Mouse (Mus musculus): Measurements from ENCODE around the gene Plpp3.

The Plpp3 gene

DNA sequence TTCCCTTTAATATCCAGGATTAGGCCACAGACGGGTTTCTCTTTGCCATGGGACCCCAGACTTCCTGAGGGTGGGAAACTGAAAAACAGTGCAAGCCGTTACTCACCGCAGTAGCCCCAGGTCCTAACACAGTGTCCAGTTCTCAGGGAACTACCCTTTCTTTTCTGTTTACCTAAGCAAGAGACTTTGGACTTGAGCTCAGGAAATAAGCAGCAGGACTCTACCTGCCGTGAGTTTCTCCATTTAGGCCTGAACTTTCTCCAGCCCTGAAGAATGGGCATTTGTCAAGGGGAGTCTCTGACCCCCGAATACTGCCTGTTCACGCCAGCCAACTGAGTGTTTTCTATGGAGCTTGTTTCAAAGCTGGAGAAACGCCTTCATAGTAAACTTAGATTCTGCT, 31.7 kb downstream of the Plpp3 start:
- ATAC-seq (ENCODE audit: low TSS enrichment): no peak

DNA sequence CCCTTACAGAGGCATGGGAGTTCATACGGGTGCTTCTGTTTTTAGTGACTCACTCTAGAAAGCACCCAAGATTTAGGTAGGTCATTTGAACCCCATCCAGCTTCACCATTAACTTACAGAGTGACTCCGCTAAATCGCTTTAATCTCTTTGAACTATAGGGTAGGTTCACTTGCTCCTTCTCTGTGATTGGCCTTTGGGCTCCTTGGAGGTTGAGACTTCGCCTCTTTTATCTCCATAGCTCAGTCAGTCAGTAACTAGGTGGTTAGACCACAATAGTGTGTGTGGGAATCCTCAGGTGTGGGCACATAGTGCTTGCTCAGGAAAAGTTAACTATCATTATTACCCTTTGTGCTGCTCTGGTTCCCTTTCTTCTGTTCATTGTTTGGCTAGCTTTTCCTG, 33.7 kb downstream of the Plpp3 start:
- no peak for ATAC-seq (ENCODE audit: low TSS enrichment)

DNA sequence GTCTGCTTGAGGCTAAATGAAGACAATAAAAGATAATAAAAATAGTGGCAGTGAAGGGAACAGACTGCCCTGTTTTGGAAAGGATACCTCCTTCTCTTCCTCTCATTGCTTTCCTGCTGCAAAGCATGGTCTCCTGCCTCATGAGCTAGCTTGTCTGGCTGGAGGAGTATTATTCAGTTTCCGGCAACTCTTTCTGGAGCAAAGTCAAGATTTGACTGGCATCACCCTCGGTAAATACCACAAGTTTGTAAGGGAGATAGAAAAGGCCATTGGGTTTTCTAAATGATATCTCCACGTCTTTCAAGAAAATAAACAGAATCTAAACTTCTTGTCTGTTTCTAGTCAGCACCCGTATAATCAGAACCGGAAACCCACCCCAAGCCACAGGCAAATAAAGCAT, 34.4 kb downstream of the Plpp3 start:
- ATAC-seq (ENCODE audit: low TSS enrichment): no peak

DNA sequence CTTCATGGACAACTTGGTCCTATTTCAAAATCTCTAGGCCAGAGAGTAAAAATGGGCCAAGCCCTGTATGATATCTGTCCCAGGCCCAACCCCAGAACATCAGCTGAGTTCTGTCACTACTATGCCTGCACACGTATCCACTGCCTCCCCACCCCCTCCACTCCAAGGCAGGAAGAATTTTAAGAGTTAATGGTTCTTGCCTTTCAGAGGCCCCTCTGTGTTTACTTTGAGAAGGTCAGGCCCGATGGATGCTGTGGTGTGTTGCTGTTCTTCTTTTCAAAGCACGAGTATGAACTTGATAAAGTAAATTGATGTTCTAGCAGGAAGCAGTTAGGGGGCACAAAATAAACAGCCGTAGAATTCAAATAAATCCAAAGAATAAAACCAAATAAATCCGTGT, 35.5 kb downstream of the Plpp3 start:
- ATAC-seq (ENCODE audit: low TSS enrichment): no peak

DNA sequence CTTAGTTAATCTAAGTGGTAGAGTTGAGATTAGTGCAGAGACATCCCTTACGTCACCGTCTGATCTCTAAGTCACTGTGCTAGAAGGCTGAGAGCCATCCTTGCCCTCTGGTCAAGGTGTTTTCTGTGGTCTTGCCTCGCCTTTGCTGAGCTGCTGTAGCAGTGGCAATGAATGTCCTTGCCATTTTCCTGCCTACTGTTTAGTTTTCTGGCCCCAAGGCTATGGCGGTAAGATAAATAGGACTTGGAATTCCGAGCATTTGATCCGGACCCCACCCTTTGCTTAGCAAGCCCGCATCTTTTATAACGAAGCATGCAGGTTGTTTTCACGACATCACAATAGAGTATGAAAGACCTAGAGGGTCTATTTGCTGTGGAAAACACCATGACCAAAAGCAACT, 38.1 kb downstream of the Plpp3 start:
- ATAC-seq (ENCODE audit: low TSS enrichment): no peak

DNA sequence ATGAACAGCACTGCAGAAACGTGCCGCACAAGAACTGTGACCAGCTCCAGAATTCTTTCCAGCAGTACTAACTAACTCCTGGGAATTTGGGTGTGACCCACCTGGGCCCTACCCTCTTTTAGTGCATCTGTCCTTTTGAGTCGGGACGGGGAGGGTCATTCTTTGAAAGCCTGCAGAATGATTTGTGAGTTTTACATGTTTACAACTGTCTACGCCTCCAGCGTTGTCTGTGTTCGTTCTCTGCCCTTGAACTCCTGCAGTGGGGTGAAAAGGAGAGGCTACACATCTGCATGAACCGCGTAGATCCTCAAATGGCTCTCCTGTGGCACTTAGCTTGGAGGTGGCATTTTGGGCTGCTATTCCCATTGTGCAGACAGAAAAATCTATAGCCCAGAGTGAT, 39.0 kb downstream of the Plpp3 start:
- no peak for ATAC-seq (ENCODE audit: low TSS enrichment)

DNA sequence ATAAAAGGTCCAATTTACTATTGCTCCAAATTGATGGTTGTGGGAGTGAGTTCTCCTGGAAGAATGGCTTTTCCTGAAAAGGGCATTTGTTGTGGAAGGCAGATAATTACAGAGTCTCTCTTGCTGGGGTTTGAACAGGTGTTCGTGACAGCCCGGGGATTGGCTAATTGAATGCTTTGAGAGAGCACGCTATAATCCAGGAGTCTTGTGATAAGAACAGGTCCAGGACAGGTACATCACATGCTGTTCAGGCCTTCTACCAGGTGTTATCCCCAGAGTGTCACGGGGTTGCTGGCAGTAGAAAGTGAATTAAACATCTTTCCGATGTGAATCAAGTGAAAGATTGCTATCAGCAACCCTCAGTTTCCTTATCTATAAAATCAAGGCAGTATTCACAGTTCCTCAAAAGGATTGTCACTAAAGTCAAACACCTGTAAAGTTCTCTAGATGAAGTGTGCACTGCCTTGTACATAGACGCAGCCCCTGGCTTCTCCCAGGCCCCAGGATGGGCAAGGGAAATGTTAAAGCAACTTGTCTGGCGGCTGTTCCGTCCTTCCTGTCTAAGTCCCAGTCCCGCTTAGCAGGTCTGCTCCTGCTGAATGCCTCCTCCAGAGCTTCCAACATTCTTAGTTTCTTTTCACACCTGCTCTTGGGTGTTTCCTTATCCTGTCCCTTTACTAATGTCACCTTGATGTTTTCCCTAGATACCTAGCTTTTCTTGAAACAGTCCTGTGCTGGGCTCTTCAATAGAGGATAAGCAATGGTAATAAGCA, 40.0 kb downstream of the Plpp3 start:
- no peak for ATAC-seq (ENCODE audit: low TSS enrichment)

DNA sequence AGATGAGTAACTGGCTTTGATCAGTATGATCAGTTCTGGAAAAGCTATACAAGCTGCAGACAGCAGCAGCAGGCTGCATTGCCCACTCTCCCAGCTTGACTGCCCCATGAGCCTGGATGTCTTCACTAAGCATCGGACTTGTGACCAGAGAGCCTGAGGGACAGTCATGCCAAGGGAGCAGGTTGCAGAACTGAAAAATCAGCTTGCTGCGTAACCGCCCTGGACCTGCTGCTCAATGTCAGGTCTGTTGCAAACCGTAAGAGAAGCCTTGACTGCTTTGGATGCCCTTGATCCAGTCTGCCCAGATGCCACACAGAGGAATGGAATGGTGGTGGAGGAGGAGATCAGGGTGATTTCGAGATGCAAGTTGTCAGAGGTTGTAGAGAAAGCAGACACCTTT, 41.5 kb downstream of the Plpp3 start:
- no peak for ATAC-seq (ENCODE audit: low TSS enrichment)

DNA sequence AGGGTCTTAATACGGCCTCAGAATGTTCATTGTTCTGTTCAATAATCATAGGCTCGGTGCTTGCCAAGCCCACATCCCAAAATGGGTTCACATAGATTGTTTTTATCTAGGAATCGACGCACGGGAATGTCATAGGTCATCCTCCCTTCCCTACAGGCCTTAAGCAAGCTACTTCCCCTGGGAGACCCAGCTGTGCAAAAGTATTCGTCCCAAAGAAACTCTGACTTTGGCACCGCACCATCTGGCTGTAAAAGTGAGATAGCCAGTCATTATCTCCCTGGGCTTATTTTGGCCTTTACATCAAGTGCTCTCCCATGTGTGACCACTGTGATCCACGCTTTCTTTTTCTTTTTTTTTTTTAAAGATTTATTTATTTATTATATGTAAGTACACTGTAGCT, 42.2 kb downstream of the Plpp3 start:
- ATAC-seq (ENCODE audit: low TSS enrichment): no peak

DNA sequence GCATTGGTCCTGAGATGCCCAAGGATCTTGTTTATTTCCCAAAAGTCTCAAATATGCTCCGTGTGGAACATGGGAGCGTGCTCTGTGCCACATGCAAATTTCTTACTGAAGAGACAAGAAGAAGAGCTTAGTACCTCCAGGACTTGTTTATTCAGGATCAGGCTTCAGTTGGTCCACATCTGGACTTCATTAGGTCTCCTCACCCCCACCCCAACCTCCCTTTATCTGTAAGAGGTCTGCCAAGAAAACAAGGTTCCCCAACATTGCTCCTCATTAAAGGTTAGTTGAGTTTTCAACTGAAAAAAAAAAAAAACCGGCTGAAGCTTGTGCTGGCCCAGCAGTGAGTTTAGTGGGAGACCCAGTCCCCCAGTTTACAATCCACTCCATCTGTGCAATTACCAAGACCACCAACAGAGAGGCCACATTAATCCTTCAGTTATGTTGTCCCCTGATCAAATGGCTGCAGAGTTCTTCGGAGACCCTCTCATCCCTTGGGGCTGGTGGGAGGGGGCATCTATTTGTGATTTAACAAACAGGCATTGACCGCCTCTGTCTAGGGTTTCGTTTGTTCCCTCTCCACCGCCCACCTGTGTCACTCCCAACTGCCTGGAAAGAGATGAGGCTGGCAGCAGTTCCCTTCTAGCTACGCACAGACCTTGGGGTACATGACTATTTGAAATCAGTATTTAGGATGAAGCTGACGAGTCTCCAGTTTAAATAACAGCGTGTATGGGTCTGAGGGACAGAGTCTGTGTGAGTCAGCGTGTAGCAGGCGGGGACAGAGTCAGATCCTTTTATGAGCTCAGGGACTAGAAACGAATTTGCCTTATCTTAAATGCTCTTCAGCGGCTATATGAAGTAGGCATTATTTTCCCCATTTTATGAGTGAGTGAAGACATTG, 43.7 kb downstream of the Plpp3 start:
- no peak for ATAC-seq (ENCODE audit: low TSS enrichment)

DNA sequence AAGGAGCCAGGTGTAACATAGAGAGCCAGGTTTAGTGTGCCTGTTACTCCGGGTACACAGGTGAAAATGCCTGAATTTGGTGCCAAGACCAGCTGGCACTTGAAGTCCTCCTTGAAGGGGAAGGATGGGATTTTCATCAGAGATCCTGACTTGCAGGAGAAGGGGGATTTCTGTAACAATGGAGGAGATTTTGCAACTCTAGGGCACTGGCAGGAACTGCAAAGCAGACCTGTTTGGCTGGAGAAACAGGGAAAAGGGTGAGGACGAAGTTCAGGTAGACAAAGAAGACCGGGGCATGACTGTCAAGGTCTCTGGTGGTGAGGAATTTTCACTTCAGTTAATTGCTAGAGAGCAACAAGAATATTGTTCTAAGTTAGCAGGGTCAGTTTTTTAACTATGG, 45.3 kb downstream of the Plpp3 start:
- no peak for ATAC-seq (ENCODE audit: low TSS enrichment)

DNA sequence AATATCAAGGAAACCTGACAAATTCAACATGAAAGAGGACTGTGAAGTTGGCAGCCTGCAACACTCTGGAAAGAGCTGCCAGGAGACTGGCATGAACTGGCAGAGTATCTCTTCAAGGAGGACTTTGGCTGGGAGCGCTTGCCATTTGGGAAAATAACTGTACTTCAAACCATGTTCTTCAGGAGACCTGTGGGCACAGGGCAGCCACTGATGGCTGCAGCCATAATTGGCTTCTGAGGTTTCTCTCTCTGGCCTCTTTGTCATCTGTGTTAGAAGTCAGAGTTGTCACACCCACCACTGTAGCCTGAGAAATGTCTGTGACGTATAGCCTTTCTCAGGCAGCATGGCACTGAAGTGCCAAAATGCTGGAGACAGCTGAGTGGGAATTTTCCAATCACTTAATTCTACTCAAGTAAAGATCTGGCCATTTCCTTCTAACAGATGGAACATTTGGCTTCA, 46.2 kb downstream of the Plpp3 start:
- peak; percentile 62 for ATAC-seq (ENCODE audit: low TSS enrichment)

DNA sequence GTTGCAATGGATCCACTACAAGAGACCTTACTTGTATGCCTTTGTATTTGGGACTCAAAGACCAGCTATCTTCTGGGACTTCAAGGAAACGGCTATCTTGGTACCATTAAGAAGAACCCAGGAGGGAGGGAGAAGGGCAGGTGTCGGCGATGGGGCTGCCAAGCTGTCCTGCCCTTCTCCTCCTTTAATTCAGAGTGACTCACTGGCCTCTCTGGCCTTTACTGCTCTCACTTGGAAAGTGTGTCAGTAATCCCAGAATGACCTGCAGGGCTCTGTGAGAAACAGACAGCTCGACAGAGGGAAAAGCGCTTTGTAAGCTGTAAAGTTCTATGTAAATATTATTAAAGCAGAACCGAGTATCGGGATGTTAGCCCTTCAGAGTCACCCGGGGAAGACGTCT, 46.9 kb downstream of the Plpp3 start:
- no peak for ATAC-seq (ENCODE audit: low TSS enrichment)

DNA sequence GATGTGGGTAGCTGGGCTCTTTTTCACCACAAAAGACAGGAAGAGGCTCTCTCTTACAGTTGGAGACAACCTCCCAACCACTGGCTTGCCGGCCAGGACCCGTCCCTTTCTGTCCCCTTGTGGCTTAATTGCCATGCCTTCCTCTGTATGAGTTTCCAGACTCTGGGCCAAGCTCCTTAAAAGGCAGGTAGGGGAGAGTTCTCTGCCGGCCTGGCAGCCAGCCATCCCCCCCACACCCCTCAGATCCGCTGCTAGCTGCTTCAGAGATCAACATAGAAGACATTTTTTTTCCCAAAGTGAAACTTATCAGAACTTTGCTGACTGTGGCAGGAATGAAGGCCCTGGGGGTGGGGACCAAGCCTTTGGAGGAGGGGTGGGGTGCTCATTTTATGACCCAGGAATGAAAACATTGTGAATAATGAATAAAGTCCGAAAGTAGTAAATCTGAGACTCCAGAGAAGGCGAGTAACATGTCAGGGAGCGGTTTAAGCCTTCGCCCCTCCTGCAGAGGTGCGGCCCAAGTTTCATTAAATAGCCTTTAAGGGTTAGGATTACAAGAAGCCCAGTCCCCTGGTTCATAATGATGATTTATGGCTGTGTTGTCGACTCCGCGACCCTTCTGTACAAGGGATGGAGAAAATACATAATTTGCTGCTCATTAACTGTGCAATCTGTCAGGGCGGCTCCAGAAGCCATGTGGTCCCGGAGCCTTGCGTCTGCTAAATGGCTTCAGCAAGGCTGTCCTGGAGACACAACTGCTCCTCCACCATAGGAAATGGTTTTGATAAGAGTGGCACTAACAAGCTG, 48.1 kb downstream of the Plpp3 start:
- ATAC-seq (ENCODE audit: low TSS enrichment): no peak

DNA sequence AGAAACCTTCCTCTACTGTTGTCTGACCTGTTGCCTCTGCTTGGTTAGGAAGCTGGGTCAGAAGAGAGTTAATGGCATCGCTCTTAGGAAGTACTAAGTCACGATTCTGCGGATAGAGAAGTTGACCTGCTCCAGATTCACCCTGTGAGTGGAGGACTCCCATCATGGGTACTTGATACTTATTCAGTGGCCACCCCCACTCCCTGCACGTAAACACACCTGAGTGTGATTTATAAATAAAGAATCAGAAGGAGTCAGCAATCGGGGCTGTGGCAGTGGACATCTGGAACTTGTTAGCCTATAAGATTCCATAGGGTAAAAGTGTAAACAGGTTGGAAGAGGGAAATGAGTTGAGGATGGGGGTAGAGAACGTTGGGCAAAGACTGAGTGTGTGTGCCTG, 49.0 kb downstream of the Plpp3 start:
- ATAC-seq (ENCODE audit: low TSS enrichment): no peak

DNA sequence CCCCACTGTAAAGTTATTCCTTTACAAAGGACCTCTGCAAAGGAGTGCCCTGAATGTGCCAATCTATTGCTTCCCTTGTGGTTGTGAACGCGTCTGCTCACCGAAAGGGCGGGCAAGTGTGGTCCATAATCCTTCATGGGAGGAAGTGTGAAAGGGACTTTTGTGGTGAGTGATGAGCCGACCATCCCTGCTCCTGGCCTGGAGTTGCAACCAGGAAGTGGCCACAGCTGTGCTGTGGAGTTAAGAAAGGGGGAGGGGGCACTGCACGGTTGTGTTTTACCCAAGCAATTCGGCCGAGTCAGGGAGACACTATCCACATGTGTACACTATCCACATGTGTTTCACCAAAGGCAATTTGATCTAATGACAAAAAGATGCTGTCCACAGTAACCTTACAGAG, 49.8 kb downstream of the Plpp3 start:
- ATAC-seq (ENCODE audit: low TSS enrichment): no peak

DNA sequence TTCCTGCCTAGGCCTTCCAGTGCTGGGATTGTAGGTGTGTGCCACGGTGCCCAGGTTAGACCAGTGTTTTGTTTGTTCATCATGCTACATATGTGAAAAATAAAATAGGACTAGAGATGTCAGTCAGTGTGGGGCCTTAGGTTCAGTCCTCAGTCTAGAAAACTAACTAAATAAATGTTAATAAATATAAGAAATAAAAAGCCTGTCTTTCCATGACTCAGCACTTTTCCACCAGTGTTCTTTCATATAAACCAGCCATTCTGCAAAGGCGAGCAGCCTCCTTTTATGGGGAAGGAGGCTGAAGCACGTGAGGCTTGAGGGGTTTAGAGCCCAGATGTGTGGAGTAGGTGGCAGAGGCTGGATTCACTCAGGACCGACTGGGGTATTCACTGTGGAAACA, 50.5 kb downstream of the Plpp3 start:
- no peak for ATAC-seq (ENCODE audit: low TSS enrichment)

DNA sequence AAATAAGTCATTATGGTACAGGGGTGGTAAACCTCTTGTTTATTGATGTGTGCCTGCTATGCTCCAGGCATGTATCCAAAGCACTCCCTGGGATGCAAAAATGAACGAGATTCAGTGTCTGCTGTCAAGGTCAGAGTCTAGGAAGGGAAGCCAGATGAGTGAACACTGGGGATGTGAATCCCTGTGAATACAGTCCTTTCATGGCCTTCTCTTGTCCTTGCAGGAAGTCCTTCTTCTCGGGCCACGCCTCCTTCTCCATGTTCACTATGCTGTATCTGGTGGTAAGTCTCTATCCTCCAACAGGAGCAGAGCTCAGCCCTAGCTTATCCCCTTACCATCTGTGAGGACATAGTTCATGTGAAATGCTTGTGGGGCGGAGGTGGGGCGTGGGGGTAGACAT, 51.8 kb downstream of the Plpp3 start:
- no peak for ATAC-seq (ENCODE audit: low TSS enrichment)

DNA sequence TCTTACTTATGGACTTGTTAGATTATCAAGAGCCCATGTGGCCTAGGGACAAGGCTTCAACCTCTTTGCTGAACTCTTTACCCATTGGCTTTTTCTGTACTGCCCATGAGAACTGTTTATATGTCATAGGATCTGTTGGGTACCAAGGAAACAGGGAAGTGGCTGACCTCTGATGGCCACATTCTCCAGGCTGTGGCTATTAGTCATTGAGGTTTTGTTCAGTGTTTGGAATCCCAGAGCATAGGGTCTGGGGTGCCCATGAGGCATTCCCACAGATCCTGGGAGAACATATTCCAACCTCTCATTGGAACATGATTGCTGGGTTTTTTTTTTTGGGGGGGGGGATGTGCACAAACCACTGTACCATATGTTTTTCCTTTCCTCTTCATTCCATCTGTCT, 56.2 kb downstream of the Plpp3 start:
- no peak for ATAC-seq (ENCODE audit: low TSS enrichment)

DNA sequence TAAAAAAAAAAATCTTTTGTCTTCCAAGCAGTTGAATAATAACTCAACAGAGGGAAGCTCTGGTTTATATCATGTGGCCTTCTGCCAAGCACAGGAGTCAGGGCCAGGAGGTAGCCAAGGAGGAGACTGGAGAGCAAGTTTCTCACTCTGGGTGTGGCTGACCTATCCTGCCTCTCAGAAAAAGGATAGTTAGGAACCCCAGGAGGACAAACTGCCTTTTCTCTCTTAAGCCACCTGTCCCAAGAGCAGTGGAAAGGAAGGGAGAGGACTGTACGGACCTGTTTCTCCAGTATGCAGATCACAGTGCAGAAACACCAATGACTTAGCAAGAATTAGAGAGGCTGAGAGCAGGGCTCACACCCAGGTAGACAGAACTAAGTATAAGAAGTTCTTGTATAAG, 57.3 kb downstream of the Plpp3 start:
- ATAC-seq (ENCODE audit: low TSS enrichment): no peak

DNA sequence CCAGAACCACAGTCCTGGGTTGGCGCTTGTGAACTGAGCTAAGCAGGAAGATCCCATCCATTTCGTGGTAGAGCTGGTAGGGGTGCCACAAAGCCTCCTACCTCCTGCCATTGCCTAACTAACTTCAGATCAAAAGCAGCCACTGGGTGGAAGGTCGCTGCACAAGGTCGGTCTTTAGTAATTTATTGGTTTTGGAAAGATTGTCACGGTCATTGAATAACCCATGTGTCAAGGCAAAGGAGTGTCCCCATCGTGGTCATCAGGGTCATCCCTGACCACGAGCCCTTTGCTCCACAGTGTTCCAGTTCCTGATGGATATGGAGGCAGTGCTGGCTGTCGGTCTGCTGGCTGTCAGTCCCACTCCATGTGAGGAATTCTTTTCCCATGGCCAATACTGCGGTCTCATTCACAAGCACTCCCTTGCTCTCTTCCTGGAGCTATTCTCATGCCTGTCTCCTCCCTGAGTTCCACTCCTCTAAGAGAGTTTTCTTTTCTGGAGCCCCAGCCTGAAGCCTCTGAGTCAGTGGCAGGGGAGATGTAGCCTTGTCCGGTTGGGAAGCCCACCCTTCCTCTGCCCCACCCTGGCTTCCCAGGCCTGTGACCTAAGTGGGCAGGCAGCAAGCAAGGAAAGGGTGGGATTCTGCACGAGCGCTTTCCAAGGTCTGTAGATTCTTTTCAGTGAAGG, 58.7 kb downstream of the Plpp3 start:
- no peak for ATAC-seq (ENCODE audit: low TSS enrichment)

DNA sequence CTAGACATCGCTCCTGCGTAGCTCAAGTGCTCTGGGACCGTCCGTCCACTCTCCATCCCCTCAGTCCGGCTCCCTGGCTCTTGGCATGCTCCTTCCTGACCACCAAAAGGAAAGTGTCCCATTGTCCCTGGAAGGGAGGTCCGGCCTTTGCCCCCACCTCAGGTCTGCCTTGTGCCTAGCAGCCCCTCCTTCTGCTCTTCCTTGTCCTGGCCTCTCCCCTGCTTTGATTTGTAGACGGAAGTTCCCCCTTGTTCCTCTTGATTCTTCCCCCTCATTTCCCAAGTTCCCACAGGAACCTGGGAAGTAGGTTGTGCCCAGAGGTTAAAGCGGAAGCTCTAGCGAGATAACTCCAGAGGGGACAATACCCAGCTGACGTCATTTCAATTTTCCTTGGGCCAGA, 61.1 kb downstream of the Plpp3 start:
- ATAC-seq (ENCODE audit: low TSS enrichment): no peak

Data from frontal cortex, adult (tissue).